Mouse (Mus musculus) liver, embryonic 13.5 days (tissue): ENCODE measurements around the gene Elf2. TPM values are rescaled to one million over a fixed set of nuclear protein-coding genes. Genes with fewer than 3 reads are reported as not detected.

ENCODE experiments used
- ATAC-seq: fragments of 200-750 bp; cut with Nextera tagmentation; 2 replicates; pipeline ENCODE4 v1.8.0; 2017; ENCODE audit warnings: low read depth, mild to moderate bottlenecking, moderate number of reproducible peaks, moderate library complexity
- DNase-seq: peaks from one replicate; pipeline ENCODE4 v3.0.0; 2022
- H3K27ac ChIP-seq: fragments of 300-500 bp; sonication (generic); 2 replicates; pipeline ENCODE4 v1.5.1; 2015; ENCODE audit warnings: moderate library complexity, mild to moderate bottlenecking, inconsistent platforms
- H3K27me3 ChIP-seq: fragments of 300-500 bp; sonication (generic); 2 replicates; pipeline ENCODE4 v1.6.1; 2015; ENCODE audit warnings: mild to moderate bottlenecking, inconsistent platforms
- H3K36me3 ChIP-seq: fragments of 300-500 bp; sonication (generic); 2 replicates; pipeline ENCODE4 v1.6.1; 2015; ENCODE audit warnings: mild to moderate bottlenecking, inconsistent platforms
- H3K4me1 ChIP-seq: fragments of 300-500 bp; sonication (generic); replicated peaks from 2 replicates; pipeline ENCODE4 v1.6.1; 2015; ENCODE audit warnings: inconsistent platforms
- H3K4me2 ChIP-seq: fragments of 300-500 bp; sonication (generic); 2 replicates; pipeline ENCODE4 v1.6.1; 2015; ENCODE audit warnings: inconsistent platforms, mild to moderate bottlenecking, moderate library complexity
- H3K4me3 ChIP-seq: fragments of 300-500 bp; sonication (generic); replicated peaks from 2 replicates; pipeline ENCODE4 v1.5.1; 2015; ENCODE audit warnings: mild to moderate bottlenecking, inconsistent platforms
- H3K9ac ChIP-seq: fragments of 300-500 bp; sonication (generic); 2 replicates; pipeline ENCODE4 v1.6.1; 2015; ENCODE audit warnings: mild to moderate bottlenecking, inconsistent platforms
- H3K9me3 ChIP-seq: fragments of 300-500 bp; sonication (generic); replicated peaks from 2 replicates; pipeline ENCODE4 v1.6.1; 2016; ENCODE audit warnings: inconsistent platforms
- WGBS: fragments of 180-500 bp; shearing (Covaris S2); methylation state at CpG from one replicate; pipeline ENCODE4 v1.1.7; 2015; ENCODE audit not compliant: insufficient replicate concordance; 5-methylcytosine and 5-hydroxymethylcytosine counted together
- polyA plus RNA-seq: library from polyadenylated mRNA; unstranded; fragments of >200 nt; fragmentation: Nextera tagmentation; extraction: Ambion mirVana; gene quantifications from 2 replicates; pipeline ENCODE4 v1.2.1, GENCODE M21; 2015

Gene Elf2
- polyA plus RNA-seq, 1 experiment from 2014 or later, result 24.0 TPM

DNA sequence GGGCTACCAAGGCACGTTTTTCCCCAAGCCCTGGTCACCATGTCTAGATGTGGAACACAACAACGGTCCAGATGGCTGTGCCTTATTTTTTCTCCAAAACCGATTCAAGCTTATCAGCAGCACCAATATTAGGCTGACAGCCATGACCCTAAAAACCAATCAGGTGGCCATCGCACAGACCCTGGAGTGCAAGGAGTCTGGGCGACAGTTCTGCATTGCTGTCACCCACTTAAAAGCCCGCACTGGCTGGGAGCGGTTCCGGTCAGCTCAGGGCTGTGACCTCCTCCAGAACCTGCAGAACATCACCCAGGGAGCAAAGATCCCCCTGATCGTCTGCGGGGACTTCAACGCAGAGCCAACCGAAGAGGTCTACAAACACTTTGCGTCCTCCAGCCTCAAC is 90.6 kb downstream of the Elf2 start:
- Histone ChIP-seq H3K9ac (no peak overlapping the region), H3K36me3 (peaks cover 95% of the 10 kb centered on the region), H3K4me1 (no peaks in the 10 kb centered on the region), H3K4me2 (no peak overlapping the region), H3K9me3 (no peaks in the 10 kb centered on the region), H3K4me3 (no peak overlapping the region), H3K27ac (no peak overlapping the region), H3K27me3 (no peaks in the 10 kb centered on the region)
- 90% methylated on average over 13 of the region's 13 CpGs for WGBS
- no peak for ATAC-seq
- no peak for DNase-seq

DNA sequence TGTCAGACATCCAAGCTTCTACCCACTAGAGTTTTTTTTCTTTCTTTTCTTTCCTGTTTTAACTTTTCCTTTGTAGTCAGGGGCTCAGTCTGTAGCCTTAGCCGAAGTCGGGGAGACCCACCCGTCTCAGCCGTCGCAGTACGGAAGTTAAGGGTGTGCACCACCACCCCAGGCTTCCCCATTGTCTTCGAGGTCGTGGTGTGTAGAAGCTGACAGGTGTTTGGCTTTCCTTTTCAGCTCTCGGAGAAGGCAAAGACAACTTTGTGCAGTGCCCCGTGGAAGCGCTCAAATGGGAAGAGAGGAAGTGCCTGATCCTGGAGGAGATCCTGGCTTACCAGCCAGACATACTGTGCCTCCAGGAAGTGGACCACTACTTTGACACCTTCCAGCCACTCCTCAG is 91.0 kb downstream of the Elf2 start:
- Histone ChIP-seq H3K4me1 (no peaks in the 10 kb centered on the region), H3K27me3 (no peaks in the 10 kb centered on the region), H3K4me3 (no peak overlapping the region), H3K4me2 (no peak overlapping the region), H3K36me3 (peaks cover 91% of the 10 kb centered on the region), H3K9me3 (no peaks in the 10 kb centered on the region), H3K9ac (no peak overlapping the region), H3K27ac (no peak overlapping the region)
- no peak for DNase-seq
- no peak for ATAC-seq
- WGBS, result 83% methylated on average over 11 of the region's 11 CpGs

DNA sequence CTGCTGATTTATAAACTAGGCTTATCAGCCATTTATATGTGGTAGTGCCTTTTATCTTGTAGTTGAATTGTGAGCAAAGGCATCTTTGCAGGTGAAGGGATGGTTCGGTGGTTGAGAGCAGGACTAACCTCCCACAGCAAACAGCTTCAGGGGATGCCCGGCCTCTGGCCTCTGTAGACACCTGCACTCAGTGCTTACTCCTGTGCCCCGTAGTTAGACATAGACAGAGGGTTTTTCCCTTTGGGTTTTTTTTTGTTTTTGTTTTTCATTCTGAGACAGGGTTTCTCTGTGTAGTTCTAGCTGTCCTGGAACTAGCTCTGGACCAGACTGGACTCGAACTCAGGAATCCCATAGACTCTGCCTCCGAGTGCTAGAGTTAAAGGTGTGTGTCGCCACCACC is 91.9 kb downstream of the Elf2 start:
- no peak overlapping the region for H3K27ac ChIP-seq
- no peak overlapping the region for H3K4me3 ChIP-seq
- no peak overlapping the region for H3K4me2 ChIP-seq
- no peaks in the 10 kb centered on the region for H3K4me1 ChIP-seq
- no peak overlapping the region for H3K9ac ChIP-seq
- H3K9me3 ChIP-seq, result no peaks in the 10 kb centered on the region
- ATAC-seq, result no peak
- WGBS, result 87% methylated on average over 6 of the region's 6 CpGs
- no peaks in the 10 kb centered on the region for H3K27me3 ChIP-seq
- peaks cover 83% of the 10 kb centered on the region for H3K36me3 ChIP-seq
- no peak for DNase-seq

DNA sequence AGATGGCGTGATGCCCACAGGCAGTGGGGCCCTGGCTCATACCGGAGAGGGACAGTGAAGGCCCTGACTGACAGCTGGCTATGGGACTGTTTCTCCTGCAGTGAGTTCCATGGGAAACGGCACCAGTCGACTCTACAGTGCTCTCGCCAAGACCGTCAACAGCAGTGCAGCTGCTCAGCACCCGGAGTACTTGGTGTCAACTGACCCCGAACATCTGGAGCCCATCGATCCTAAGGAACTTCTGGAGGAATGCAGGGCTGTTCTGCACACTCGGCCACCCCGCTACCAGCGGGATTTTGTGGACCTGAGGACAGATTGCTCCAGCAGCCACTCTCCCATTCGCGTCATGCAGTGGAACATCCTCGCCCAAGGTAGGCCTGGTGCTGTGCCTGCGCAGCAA is 92.8 kb downstream of the Elf2 start:
- 89% methylated on average over 16 of the region's 16 CpGs for WGBS
- Histone ChIP-seq H3K9ac (no peak overlapping the region), H3K27ac (no peak overlapping the region), H3K4me2 (no peak overlapping the region), H3K9me3 (no peaks in the 10 kb centered on the region), H3K4me3 (no peak overlapping the region), H3K36me3 (peaks cover 74% of the 10 kb centered on the region), H3K4me1 (no peaks in the 10 kb centered on the region), H3K27me3 (no peaks in the 10 kb centered on the region)
- ATAC-seq (no peak), DNase-seq (no peak)

DNA sequence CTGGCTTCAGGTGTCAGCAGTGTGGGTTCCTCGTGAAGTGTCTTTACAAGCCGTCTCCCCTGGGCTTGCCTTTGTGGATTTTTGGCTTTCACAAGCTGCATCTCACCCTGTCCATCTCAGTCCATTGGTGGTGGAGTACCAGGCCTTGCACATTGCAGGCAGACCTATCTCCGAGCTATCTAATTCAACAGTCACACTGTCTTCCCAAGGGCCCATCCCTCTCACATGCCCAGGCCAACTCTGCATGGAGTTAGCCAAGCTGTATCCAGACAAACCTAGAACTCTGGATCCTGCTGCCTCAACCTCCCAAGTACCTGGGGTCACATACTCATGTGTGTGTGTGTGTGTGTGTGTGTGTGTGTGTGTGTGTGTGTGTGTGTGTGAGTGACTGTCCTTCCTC is 100.9 kb downstream of the Elf2 start:
- H3K4me3 ChIP-seq, result no peak overlapping the region
- H3K4me2 ChIP-seq, result no peak overlapping the region
- no peak overlapping the region for H3K9ac ChIP-seq
- peaks cover 39% of the 10 kb centered on the region for H3K36me3 ChIP-seq
- no peak for DNase-seq
- no peaks in the 10 kb centered on the region for H3K9me3 ChIP-seq
- 89% methylated on average over 3 of the region's 3 CpGs for WGBS
- H3K27ac ChIP-seq, result no peak overlapping the region
- peaks cover 42% of the 10 kb centered on the region for H3K4me1 ChIP-seq
- no peaks in the 10 kb centered on the region for H3K27me3 ChIP-seq
- no peak for ATAC-seq

DNA sequence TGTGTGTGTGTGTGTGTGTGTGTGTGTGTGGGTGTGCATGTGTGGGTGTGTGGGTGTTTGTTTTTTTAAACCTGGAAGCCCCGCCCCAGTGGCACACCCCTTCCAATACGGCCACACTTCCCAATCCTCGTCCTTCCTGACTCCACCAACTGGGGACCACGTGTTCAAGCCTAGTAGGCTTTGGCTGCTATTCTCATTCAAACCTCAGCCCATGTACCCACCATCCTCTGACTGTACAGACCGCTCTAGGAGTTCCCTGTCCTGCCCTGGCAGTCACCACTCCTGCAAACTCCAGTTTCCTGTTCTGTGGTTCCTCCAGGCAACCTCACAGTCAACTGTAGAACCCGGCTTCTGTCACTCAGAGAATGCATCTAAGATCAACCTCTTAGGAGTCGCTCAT is 101.9 kb downstream of the Elf2 start:
- WGBS, result 38% methylated on average over 7 of the region's 7 CpGs
- Histone ChIP-seq H3K9me3 (no peaks in the 10 kb centered on the region), H3K9ac (no peak overlapping the region), H3K27me3 (no peaks in the 10 kb centered on the region), H3K4me3 (no peak overlapping the region), H3K27ac (no peak overlapping the region; the same call in 1 of the 2 replicates), H3K4me2 (no peak overlapping the region), H3K36me3 (peaks cover 39% of the 10 kb centered on the region), H3K4me1 (peaks cover 52% of the 10 kb centered on the region)
- no peak for ATAC-seq
- no peak for DNase-seq

DNA sequence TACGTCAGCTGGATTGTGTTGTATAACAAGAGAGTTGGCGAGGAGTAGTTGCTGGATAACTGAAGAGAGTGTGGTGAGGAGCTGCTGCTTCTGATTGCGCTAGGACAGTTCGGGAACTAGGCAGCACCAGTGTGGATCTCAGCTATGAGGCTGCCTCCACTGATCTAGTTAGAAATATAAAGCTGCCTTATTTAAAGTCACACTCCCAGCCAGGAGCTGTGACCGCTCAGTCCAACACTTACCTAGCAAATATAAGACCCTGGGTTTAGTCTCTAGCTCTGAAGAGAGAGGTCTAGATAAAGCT is 105.8 kb downstream of the Elf2 start:
- 0 out of 2 replicates have a peak overlapping the region, but pooled peaks have one; percentile 22 for H3K9ac ChIP-seq
- 0 out of 2 replicates have a peak overlapping the region, but pooled peaks have one; percentile 4 for H3K4me2 ChIP-seq
- H3K36me3 ChIP-seq, result peaks cover 45% of the 10 kb centered on the region
- peaks cover 90% of the 10 kb centered on the region for H3K4me1 ChIP-seq
- H3K9me3 ChIP-seq, result no peaks in the 10 kb centered on the region
- DNase-seq (no peak), ATAC-seq (no peak)
- no peak overlapping the region for H3K4me3 ChIP-seq
- H3K27me3 ChIP-seq, result no peaks in the 10 kb centered on the region
- peak overlapping the region; percentile 97; the same call in 1 of the 2 replicates for H3K27ac ChIP-seq
- 78% methylated on average over 5 of the region's 5 CpGs for WGBS

DNA sequence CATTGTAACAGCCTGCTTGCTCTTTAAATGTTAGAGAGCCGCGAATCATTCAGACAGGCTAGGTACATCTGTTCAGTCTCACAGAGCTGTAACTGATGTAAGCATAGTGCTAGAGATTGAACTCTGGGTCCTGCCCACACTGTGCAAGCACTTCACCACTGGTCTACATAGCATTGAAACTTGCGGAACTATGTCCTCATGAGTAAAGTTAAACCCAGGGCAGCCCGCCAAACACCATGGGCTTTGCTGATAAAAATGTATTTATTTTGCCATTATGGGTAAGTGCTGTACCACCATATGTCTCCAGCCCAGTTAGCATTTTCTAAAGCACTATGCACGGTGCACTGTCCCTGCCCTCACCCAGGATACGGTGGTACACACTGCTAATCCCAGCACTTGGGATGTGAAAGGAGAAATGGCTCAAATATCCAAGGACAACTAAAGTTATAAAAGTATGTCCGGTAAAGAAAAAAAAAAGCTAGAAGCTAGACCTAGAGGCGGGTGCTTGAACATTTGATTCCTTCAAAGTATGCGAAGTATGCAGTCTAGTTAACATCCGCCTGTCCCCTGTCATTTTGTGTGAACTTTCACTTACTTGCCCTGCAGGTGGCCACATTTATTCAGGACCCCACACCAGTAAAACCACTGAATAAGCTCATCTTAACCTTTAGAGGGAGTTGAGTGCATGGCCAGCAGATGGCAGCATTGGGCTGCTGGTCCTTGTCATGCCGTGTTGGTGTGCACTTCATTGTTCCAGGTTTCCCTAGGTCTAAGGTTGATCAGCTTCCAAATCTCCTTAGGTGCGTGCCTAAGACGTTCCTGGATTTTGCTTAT is 106.3 kb downstream of the Elf2 start:
- H3K9me3 ChIP-seq, result no peaks in the 10 kb centered on the region

DNA sequence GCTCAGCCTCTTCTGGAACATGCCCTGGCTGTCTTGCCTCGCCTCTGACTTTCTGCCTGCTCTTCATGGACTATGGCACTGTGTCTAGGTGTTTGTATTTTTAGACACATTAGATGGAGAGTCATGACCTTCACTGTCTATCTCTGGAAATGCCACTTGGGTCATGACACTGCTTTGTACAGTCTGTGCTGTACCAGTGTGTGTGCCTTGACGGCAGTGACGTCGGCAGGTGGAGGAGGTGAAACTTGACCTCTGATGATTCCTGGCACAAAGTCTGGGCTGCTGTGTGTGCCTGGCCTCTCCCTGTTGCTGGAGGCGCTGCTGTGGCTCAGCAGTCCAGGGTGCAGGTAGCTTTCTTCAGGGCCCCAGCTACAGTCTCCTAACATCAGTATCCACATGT is 107.0 kb downstream of the Elf2 start:
- H3K27me3 ChIP-seq, result no peaks in the 10 kb centered on the region
- ATAC-seq (no peak), DNase-seq (no peak)
- H3K9me3 ChIP-seq, result no peaks in the 10 kb centered on the region
- WGBS, result 70% methylated on average over 5 of the region's 5 CpGs
- H3K4me1 ChIP-seq, result peaks cover 93% of the 10 kb centered on the region
- no peak overlapping the region for H3K4me3 ChIP-seq
- H3K27ac ChIP-seq, result peak overlapping the region; percentile 97
- peak overlapping the region; percentile 30 for H3K4me2 ChIP-seq
- H3K9ac ChIP-seq, result peak overlapping the region; percentile 75
- H3K36me3 ChIP-seq, result peaks cover 38% of the 10 kb centered on the region

More for the DNA sequence above, 106.3 kb downstream of the Elf2 start:
- DNase-seq (peak; percentile 58), ATAC-seq (no peak)
- peak overlapping the region; percentile 97 for H3K27ac ChIP-seq
- H3K4me3 ChIP-seq, result no peak overlapping the region
- peaks cover 93% of the 10 kb centered on the region for H3K4me1 ChIP-seq
- peak overlapping the region; percentile 30 for H3K4me2 ChIP-seq
- H3K36me3 ChIP-seq, result peaks cover 40% of the 10 kb centered on the region
- peak overlapping the region; percentile 75 for H3K9ac ChIP-seq
- 55% methylated on average over 13 of the region's 13 CpGs for WGBS
- no peaks in the 10 kb centered on the region for H3K27me3 ChIP-seq

DNA sequence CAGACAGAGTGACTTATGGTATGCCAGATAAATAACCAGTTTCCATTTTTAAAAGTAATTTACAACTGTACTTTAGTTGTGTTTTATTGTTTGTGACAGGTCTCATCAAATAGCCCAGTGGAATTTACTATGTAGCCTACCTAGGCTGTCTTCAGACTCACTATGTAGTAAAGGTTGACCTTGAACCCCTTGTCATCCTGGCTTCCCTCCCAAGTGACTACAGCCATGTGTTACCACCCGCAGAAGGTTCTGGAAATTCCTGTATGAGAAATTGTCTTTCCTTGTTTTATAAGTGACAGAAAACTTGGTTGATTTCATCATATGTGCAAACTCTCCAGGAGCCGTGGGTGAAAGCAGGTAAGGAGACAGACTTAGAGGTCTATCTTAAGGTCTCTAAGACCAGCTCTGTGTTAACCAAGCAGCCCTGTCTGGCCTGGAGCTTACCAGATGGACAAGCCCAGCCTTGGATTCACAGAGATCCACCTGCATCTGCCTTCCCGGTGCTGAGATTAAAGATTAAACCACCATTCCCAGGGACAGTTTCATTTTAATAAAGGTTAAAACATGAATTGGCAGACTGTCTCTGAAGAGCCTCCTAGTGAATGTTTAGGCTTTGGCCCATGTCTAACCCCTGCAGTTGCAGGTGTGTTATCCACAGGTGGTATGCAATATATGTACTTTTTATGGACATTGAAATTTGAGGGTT is 108.1 kb downstream of the Elf2 start:
- Histone ChIP-seq H3K9ac (peak overlapping the region; percentile 75), H3K36me3 (peaks cover 30% of the 10 kb centered on the region), H3K9me3 (no peaks in the 10 kb centered on the region), H3K27ac (peak overlapping the region; percentile 97), H3K4me1 (peaks cover 93% of the 10 kb centered on the region), H3K4me3 (no peak overlapping the region), H3K4me2 (peak overlapping the region; percentile 92), H3K27me3 (no peaks in the 10 kb centered on the region)
- WGBS, result 70% methylated on average over 3 of the region's 3 CpGs
- ATAC-seq (no peak), DNase-seq (no peak)

DNA sequence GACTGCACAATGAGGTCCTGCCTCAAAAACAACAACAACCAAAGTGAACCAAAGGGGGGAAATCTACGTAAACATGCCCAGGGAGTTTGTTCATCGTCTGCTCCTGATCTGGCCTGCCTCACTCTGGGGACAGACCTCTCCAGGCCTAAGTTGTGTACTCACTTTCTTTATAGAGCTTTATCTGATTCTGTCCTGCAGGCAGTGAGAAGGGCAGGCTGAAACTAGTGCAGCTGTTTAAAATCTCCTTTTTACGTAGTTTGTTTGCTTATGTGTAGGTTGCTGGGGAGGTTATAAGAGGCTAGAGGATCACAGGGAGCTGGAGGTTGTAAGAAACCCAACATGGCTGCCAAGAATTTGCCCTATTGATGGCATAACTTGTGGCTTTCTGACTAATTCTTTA is 109.0 kb downstream of the Elf2 start:
- H3K4me3 ChIP-seq, result peak overlapping the region; percentile 40
- no peaks in the 10 kb centered on the region for H3K9me3 ChIP-seq
- peaks cover 95% of the 10 kb centered on the region for H3K4me1 ChIP-seq
- H3K27me3 ChIP-seq, result no peaks in the 10 kb centered on the region
- 21% methylated on average over 3 of the region's 3 CpGs for WGBS
- H3K4me2 ChIP-seq, result peak overlapping the region; percentile 92
- DNase-seq, result peak; percentile 41
- ATAC-seq, result peak; percentile 16; the same call in 1 of the 2 replicates
- H3K36me3 ChIP-seq, result peaks cover 27% of the 10 kb centered on the region
- H3K9ac ChIP-seq, result peak overlapping the region; percentile 75
- peak overlapping the region; percentile 97 for H3K27ac ChIP-seq
